Mouse (Mus musculus) kidney, postnatal 10 days (tissue): ENCODE results near the gene Dnaja3.

Source experiments
- DNase-seq: peaks from one replicate; pipeline ENCODE4 v3.0.0; 2021; ENCODE audit warnings: mixed read lengths

Gene Dnaja3

DNA sequence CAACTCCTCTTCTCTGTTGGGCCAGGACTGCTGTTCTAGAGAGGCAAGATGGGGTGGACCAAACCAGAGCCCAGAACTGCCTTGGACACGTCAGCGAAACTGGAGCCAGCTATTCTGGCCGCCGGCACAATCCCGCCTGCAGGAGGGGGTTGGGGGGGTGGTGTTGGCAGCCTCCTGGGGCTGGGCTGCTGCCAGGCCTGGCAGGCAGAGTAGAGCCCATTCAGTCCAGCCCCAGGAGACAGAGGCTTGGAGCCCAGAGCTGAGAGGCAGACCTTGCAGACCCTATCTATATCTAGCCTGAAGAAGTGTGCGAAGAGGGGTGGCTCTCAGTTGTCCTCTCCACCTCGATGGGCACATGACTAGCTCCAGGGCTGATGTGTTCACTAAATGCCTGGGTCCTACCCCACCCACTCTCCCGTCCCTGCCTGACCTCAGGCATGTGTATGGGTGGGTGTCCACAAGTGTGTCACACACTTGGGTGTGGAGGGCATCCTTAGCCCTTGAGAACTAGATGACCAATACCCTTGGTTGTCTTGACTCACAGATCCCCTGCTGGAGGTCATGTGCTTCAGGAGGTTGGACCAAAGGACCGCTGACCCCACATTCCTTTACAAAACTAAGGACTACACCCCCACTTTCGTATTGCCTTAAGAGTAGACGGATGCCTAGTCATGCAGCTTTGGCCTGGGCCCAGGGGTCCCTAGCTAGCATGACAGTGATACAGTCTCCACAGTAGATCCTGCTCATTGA lies 4.1 kb downstream of the Dnaja3 start:
- peak; percentile 85 for DNase-seq

DNA sequence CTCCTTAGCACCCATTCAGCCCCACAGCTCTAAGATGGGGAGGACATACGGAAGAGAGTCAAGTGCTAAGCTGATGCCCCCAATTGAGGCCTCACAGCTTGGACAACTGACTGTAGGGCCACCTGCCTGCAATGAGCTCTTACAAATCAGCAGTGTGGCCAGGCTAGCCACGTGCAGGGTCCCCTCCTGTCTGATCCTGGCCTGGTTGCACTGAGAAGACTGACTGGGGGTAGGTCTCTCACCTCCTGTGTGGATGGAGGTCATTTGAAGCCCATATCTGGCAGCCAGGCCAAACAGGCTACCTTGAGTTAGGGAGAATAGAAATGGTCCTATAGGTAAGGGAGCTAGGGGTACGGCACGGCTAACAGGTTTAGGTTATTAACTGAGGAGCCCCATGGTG lies 6.1 kb downstream of the Dnaja3 start:
- no peak for DNase-seq

DNA sequence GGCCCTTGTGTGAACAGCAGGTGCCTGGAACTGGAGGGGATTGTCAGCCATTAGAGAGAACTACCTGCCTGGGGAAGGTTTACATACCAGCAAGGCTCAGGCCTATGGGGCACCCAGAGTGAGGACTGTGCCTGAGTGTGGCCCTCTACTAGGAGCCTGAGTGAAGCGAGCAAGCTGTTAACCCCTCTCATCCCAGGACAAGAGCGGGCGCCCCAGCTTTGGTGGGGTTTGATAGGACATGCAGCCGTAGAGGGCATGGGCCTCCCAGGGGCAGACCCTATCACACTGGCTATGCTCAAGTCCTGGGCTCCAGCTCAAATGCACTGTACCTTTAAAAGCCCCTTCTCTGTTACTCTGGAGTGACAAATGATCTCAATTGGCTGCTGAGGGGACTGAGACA lies 7.0 kb downstream of the Dnaja3 start:
- DNase-seq: no peak

DNA sequence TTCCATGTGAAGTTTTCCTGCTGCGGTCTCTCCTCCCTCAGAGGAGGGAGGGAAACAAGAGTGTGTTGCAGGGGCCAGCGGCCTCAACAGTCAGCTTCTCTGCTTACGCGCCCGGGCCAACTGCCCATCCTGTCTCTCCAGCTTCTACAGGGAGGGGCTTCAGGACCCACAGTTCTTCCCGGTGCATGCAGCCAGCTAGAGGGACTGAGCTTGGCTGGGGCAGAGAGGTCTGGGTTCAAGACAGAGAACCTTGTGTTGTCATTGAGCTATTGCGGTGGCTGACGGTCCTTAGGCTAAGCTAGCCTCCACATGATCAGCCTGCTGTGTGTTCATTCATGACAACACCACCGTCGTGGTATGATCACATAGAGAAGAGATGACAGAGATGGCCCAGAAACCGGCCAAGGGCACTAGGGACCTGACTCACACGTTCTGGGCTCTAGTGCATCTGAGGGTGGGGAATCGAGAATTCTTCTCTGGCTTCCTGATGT lies 7.9 kb downstream of the Dnaja3 start:
- DNase-seq: peak; percentile 71

DNA sequence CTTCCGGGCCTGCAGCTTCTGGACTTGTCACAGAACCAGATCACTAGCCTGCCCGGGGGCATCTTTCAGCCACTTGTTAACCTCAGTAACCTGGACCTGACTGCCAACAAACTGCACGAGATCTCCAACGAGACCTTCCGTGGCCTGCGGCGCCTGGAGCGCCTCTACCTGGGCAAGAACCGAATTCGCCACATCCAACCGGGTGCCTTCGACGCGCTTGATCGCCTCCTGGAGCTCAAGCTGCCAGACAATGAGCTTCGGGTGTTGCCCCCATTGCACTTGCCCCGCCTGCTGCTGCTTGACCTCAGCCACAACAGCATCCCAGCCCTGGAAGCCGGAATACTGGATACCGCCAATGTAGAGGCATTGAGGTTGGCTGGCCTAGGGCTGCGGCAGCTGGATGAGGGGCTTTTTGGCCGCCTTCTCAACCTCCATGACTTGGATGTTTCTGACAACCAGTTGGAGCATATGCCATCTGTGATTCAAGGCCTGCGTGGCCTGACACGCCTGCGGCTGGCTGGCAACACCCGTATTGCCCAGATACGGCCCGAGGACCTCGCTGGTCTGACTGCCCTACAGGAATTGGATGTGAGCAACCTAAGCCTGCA lies 8.7 kb downstream of the Dnaja3 start:
- no peak for DNase-seq

DNA sequence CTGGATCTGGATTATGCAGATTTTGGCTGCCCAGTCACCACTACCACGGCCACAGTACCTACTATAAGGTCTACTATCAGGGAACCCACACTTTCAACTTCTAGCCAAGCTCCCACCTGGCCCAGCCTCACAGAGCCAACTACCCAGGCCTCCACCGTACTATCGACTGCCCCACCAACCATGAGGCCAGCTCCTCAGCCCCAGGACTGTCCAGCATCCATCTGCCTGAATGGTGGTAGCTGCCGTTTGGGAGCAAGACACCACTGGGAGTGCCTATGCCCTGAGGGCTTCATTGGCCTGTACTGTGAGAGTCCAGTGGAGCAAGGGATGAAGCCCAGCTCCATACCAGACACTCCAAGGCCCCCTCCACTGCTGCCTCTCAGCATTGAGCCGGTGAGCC lies 9.4 kb downstream of the Dnaja3 start:
- no peak for DNase-seq

DNA sequence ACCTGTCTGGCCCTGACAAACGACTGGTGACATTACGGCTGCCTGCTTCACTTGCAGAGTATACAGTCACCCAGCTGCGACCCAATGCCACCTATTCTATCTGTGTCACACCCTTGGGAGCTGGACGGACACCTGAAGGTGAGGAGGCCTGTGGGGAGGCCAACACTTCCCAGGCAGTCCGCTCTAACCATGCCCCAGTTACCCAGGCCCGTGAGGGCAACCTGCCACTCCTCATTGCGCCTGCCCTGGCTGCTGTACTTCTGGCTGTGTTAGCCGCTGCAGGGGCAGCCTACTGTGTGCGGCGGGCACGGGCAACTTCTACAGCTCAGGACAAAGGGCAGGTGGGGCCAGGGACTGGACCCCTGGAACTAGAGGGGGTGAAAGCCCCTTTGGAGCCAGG lies 9.9 kb downstream of the Dnaja3 start:
- DNase-seq: no peak

DNA sequence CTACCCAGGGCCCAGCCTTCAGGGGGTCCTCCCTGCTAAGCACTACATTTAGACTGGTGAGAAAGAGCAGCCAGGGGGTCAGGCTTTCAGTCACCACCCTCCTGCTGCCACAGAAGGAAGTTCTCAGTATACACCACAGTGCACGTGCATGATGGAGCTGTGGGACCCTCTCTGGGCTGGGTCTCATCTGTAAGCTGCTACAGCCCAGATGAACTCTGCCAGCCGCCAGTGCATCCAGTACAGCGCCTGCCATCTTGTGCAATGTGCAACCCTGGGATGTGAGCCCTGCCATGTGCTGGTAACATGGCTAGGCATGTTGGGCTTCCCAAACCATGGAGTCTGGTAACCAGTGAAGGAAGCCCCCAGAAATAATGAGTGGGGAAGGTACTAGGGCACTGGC lies 10.4 kb downstream of the Dnaja3 start:
- no peak for DNase-seq

DNA sequence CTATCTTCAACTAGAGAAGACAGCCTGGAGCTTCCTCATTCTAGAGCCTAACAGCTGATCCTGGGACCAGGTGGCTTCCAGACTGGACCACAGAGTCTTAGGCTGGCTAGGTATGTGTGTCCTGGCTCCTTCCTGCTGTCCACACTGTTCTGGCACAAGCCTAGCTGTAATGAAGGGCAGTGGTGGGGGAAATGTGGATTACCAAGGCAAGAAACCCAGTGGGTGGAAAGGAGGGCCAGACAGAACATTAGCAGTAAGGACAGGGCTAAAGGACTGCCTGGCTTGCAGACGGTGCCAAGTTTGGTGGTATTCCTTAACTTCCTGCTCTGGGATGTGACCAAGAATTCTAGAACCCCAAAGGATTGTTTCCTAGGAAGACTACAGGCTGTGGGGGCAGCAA lies 11.3 kb downstream of the Dnaja3 start:
- DNase-seq: no peak

DNA sequence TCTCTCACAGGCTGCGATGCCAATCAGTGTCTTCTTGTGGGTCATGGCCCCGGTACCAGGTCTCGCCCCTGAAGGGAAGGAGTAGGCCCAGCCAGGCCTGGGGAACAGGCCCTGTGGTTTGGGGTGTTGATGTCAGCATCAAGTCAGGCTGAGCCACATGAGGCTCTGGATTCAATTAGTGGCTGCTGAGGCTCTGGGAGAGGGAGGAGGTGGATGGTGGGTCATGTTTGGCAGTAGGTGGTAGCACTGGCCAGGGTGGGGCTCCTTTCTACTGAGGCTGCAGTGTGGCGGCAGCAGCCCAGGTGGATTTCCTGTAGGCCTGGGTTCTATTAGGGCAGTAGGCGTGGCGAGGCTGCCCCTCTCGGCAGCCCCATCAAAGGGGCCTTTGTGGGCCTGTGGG lies 11.8 kb downstream of the Dnaja3 start:
- no peak for DNase-seq

DNA sequence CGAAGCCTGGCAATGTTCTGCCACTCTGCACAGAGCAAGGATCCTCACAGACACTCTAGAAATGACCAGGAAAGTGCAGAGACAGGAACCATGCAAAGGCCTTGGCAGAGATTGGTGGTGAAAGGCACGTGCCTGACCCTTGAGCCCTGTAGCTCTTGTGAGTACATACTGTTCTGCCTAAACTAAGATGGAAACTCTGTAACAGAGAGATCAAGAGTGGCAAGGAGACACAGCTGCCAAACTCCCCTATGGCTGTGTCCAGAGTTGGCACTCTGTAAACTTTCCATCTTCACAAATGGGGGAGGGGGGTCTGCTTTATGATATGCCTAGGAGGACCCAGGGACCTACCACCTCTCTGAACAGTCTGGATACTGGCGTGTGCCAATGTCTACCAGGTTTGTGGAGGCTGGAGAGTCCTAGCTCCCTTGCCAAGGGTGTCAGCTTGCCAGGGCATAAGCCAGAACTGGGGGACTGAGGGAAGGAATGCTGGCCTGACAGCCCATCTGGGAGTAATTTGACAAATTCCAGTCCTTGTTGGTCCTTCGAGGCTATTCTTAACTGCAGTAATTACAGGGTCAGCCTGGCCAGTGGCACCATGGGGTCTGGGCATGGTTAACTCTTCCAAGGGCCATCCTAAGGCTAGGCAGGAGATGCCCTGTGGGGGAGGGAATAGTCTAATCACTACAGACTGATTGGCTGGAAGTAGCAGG lies 13.1 kb downstream of the Dnaja3 start:
- DNase-seq: no peak

DNA sequence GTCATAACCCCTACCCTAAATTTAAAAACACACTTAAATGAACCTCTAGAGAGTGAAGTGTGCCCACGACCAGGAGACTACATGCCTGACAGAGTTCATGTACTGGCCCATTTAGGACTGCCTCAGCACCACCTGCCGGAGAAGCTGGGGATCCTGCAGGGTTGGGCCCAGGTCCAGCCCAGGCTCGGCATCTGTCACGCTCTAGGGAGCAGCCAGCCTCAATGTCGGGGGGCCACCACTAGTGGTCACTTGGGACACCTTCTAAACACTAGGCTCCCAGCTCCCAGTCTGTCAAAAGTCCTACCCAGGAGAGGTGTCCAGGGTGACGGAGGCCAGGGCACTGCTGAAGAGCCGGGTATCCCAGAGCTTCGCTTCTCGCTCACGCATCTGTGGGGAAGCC lies 14.9 kb downstream of the Dnaja3 start:
- DNase-seq: peak; percentile 76

DNA sequence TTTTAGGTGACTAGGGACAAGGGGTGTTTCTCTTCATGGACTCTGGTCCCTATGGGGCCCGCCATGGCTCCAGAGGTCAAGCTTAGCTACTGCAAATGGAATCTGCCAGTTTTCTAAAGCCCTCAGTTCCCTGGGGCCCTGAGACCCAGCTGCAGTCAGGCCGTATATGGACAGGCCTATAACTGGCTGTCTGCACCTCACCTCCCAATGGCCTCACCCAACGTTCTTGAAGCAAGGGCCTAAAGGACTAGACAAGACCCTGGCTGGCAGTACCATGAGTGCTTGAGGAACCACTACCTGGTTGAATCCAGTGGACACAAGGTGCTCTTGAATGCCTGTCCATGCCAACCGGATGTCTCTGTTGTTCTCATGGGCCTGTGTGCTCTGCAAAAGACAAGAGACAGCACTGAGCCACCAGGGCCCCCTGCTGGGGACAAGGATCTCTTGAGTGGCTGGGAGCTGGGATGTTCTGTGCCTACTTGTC lies 15.5 kb downstream of the Dnaja3 start:
- peak; percentile 68 for DNase-seq

DNA sequence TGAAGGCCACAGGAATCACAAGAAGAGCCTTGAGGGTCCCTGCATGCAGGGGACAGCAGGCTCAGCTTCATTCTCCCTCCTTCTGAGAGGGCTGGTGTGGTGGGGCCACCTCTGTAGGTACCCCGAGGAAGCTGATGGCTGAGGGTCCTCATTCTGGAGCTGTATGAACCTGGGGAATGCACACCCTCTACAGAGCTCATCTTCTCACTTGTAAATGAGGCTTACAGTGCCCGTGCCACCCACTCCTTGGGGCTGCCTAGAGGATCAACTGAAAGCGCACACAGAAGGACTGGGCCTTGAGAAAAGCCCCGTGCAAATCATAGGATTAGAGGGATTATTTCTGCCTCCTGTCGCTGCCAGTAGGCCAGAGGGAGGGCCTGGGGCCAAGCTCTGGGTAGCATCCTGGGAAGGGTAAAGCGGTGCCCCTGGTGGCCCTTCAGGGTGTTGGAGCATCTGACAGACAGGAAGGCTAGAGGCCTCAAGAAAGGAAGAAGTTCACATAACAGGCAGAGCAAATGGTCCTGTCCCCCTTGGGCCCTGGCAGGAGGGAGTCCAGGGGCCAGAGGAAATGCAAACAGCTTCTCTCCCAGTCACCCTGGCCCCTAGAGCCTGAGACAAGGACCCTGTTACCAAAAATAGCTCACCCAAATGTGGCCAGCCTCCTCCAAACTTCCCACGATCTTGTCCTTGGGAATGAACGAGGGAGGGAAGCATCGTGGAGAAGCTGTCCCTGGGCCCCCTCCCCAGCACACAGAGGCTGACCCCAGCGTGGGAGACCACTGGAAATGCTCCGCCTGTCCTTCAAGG lies 16.2 kb downstream of the Dnaja3 start:
- DNase-seq: peak; percentile 53

DNA sequence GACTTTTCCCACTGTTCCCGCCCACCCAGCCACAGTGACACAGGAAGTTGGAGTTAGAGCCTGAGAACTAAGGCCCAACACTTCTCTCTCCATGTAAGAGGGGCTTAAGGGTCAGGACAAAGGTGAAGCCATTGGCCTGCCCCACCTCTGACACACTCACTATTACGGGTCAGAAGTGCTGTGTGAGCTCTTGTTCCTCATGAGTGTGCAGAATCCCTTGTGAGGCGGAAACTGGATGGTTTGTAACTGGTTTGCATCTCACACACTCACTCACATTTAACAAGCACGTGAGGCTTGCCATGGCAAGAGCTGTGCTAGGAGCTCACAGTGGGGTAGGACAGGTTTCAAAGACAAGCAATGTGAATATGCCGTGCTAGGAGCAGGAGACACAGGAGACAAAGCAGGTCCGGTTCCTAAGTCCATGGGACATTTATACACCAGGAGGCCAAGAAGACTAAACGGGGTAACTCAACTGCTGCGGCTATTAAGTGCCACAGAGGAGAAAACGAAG lies 16.8 kb downstream of the Dnaja3 start:
- no peak for DNase-seq

DNA sequence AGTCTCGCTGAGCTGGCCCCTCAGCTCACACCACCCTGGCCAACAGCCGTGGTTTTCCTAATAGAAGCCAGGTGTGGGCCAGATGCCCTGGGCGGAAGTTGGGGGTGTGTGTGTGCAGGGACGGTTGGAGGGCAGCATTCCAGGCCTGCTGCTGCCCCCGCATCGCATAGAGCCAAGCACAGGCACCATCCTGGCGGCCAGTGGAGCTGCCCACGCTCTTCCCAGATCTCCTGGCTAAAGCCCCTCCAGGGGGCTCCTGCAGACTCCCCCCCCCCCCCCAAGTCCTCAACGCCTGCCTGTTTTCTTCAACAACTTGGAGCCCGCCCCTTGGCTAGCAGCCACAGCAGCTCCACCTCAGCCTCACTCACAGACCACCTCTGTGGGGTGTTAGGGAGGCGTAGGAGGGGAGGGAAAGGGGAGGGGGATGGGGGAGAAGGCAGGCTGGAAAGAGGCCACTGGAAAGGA lies 19.0 kb downstream of the Dnaja3 start:
- DNase-seq: peak; percentile 52

DNA sequence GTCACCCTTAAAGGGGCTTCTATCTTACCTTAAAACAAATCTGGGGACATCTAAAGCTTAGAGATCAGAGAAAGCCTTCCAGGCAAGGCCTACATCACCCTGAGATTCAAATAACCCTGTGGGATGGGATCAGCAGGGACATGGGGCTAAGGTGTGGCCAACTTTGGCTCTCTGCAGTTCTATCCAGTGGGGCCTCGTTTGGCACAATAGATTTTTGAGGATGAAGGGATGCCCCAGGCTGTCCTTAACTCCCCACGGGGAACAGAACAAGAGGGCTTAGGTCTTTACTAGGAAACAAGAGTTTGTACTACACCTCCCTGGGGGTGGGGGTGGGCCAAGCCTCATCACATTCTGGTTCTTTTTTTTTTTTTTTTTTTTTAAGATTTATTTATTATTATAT lies 19.5 kb downstream of the Dnaja3 start:
- DNase-seq: no peak

DNA sequence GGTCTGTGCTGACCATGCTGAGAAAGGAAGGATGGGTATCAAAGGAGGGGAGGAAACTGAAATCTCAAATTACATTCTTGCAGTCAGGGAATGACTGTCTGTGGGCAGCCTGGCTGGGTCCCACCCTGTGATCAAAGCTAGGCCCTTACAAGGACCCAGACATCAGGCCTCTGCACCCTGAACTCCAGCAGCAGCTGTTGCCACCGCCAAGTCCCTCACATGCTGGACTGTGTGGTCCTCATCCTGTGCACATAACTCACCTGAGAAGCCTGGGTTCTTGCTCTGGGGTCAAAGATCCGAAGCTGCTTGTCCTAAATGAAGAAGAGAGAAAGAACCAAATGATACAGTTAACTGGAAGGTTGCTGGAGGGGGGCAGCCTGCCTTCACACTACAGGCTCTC lies 21.8 kb downstream of the Dnaja3 start:
- no peak for DNase-seq

DNA sequence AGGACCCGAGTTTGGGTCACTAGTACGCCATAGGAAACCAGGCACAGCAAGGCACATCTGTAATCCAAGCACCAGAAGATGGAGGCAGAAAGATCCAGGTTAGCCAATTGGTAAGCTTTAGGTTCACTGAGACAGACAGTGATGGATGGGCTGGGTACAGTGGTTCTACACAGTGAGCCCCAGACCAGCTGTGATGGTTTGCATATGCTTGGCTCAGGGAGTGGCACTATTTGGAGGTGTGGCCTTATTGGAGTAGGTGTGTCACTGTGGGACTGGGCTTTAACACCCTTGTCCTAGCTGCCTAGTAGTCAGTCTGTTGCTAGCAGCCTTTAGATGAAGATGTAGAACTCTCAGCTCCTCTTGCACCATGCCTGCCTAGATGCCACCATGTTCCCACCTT lies 24.0 kb downstream of the Dnaja3 start:
- DNase-seq: no peak

DNA sequence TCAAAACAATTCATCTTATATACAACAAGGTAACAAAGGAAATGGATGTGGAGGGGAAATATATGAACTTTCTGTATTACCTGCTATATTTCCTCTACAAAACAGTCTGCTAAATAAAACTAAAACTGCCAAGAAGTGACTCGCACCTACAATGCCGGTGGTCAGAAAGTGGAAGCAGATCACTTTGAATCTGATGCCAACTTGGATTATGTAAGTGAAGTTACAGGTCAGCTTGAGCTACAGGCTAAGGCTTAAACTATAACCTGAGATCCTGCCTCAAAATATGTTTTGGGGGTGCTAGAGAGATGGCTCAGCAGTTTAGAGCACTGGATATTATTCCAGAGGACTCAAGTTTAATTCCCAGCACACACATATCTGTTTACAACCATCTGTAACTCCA lies 25.9 kb downstream of the Dnaja3 start:
- no peak for DNase-seq

DNA sequence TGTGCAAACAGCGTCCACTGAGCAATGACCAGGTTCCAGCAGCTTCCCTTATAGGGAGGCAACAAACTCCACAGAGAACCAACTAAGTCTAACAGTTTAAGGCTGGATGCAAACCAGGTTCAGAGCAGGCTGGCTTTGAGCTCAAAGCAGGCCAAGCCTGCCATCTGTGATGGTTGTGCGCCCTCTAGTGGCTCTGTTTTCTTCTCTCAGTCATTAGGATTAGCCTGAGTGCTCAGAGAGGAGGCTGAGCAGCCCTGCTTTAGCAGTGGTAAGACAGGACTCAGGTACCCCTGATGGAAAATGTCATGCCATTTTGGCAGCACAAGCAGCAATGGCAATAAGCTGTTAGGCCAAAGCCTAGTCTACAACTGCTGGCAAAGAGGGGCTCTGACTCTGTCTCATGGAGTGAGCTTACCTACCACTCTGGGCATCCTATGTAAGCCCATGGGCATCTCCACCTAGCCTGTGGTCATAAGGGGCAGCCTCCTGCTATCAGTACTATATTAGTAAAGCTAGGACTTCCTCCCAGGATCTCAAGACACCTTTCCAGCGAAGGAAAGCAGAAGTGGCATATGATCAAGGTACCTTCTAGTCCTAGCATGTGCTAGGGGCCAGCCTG lies 27.5 kb downstream of the Dnaja3 start:
- DNase-seq: peak; percentile 95

DNA sequence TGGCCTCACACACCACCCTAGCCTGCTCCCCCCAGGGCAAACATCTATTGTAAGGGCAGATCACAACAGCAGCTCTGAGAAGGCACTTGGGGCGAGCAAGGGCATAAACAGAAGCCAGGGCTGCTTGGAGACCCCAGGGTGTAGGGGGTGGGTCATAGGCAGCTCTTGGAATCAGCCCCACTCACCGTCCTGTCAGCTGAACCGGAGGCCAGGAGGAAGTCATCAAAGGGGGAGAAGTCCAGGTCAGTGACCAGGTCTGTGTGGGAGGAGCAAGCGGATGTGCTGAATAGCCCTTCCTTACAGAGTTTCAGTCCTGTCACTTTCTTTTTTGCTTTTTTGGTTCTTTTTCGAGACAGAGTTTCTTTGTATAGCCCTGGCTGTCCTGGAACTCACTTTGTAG lies 30.5 kb downstream of the Dnaja3 start:
- no peak for DNase-seq
